In the genomic region with DNA sequence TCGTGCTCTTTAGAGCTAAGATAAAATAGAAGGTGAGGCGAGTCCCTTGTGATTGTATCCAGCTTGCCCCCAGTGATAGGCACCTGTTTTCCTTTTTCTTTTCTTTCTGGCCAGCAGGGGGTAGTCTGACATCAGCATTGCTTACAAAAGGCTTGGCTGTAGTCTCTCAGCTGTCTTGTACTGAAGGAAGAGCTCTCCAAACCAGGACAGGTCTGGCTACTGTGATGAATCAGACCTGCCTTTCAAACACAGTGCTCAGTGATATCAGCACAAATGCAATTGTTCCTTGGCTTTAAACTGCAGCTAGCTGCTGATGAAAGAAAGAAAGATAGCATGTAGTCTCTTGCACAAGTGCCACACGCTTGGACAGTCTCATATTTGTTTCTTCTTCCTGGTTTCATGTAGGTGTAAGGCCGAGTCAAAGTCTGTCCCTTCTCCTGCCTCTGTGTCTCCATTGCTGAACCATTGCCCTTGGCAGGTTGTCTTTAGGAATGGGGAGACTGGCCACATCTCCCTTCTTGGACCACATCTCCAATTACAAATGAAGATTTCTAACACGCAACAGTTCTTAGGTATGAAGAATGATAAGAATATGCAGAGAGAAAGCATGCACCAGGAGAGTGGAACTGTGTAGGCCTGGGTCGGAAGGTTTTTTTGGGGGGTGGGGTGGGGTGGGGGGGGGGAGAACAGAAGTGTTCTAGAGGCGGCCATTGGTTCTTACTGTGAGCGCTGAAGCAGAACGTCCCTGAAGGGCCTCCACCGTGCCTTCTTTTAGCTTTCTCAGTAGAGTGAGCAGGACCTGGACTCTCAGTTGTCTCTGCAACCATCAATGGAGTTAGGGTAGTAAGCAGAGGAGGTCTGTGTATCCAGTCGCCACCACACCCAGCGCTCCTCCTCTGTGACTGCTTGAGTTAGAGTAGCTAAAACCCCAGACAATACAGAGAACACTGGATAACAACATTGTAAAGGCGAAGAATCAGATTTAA, we compare ENCODE assay signal across 8 mouse cellular contexts.
A peak's percentile ranks its signal among the peaks of the same experiment; 100 is the strongest.
DNase-seq lines count a peak whose midpoint lies in the region; ATAC-seq and TF ChIP-seq lines count a peak whose summit lies in the region.

No protein-coding gene starts in this region.

- WGBS in hindbrain, embryonic 13.5 days = 54% methylated on average over 13 of the region's 13 CpGs
- 66% methylated on average over 13 of the region's 13 CpGs for WGBS in midbrain, embryonic 15.5 days

- H3K27ac ChIP-seq in hindbrain, embryonic 13.5 days = no peak overlapping the region
- H3K27ac ChIP-seq in midbrain, embryonic 15.5 days = no peak overlapping the region

- H3K4me3 ChIP-seq in E14TG2a.4 (replicated peaks; ENCODE audit: low read length) = no peak overlapping the region
- no peak overlapping the region for H3K4me3 ChIP-seq in hindbrain, embryonic 13.5 days
- H3K4me3 ChIP-seq in midbrain, embryonic 15.5 days = no peak overlapping the region

- peak; percentile 26 for TF ChIP-seq CTCF in E14TG2a.4 (conservative IDR thresholded peaks at IDR 0.05; ENCODE audit: low read length)

- peaks cover 26% of the 10 kb centered on the region for H3K4me1 ChIP-seq in E14TG2a.4 (replicated peaks; ENCODE audit: low read depth, low read length)
- peaks cover 19% of the 10 kb centered on the region for H3K4me1 ChIP-seq in hindbrain, embryonic 13.5 days (replicated peaks)
- H3K4me1 ChIP-seq in midbrain, embryonic 15.5 days = peaks cover 22% of the 10 kb centered on the region

- H3K36me3 ChIP-seq in E14TG2a.4 (ENCODE audit: insufficient read depth, low read length) = no peaks in the 10 kb centered on the region
- no peaks in the 10 kb centered on the region for H3K36me3 ChIP-seq in hindbrain, embryonic 13.5 days
- H3K36me3 ChIP-seq in midbrain, embryonic 15.5 days (replicated peaks) = no peaks in the 10 kb centered on the region

- peak; percentile 78 for ATAC-seq in hindbrain, embryonic 13.5 days (ENCODE audit: low FRiP score)
- ATAC-seq in midbrain, embryonic 15.5 days (replicated peaks) = peak; percentile 78

- DNase-seq in gastrocnemius, adult 18-20 months (ENCODE audit: low spot score) = peak; percentile 58
- DNase-seq in gastrocnemius, postnatal 10 days = no peak
- DNase-seq in embryo, embryonic 9.5 days (ENCODE audit: extremely low spot score) = peak; percentile 50
- DNase-seq in layer of hippocampus, adult 9-10 months (ENCODE audit: low spot score) = peak; percentile 51
- peak; percentile 22 for DNase-seq in thymus, postnatal 4 days

- H3K9ac ChIP-seq in hindbrain, embryonic 13.5 days = no peak overlapping the region
- H3K9ac ChIP-seq in midbrain, embryonic 15.5 days = no peak overlapping the region

- H3K9me3 ChIP-seq in E14TG2a.4 (ENCODE audit: low read length) = no peaks in the 10 kb centered on the region
- H3K9me3 ChIP-seq in hindbrain, embryonic 13.5 days = no peaks in the 10 kb centered on the region
- H3K9me3 ChIP-seq in midbrain, embryonic 15.5 days = no peaks in the 10 kb centered on the region

- H3K27me3 ChIP-seq in E14TG2a.4 (ENCODE audit: insufficient read depth, low read length) = peaks cover 2% of the 10 kb centered on the region; the same call in 1 of the 2 replicates
- no peaks in the 10 kb centered on the region for H3K27me3 ChIP-seq in hindbrain, embryonic 13.5 days
- H3K27me3 ChIP-seq in midbrain, embryonic 15.5 days (replicated peaks) = no peaks in the 10 kb centered on the region

- H3K4me2 ChIP-seq in hindbrain, embryonic 13.5 days = no peak overlapping the region
- H3K4me2 ChIP-seq in midbrain, embryonic 15.5 days = no peak overlapping the region
